In genomic region chr13:83076611-83077010, GRCm38 (mm10) we compare ENCODE assay signal across 22 mouse cellular contexts.
"Had no signal": no experiment of that assay in that cellular context is flagged by ENCODE, and none has a peak within 500 bp of the region (broad histone marks: within the 10 kb centered on the region; RNA-seq: fewer than 3 reads in every experiment).

No protein-coding gene starts in this region.

- H3K27ac ChIP-seq: limb, embryonic 12.5 days; liver, embryonic 12.5 days; liver, embryonic 15.5 days; lung, embryonic 15.5 days; neural tube, embryonic 12.5 days; neural tube, embryonic 15.5 days; stomach, postnatal 0 days had no signal

- H3K9me3 ChIP-seq: limb, embryonic 12.5 days; liver, embryonic 12.5 days; liver, embryonic 15.5 days; lung, embryonic 15.5 days; neural tube, embryonic 12.5 days; neural tube, embryonic 15.5 days had no signal

- H3K36me3 ChIP-seq: limb, embryonic 12.5 days; liver, embryonic 12.5 days; liver, embryonic 15.5 days; lung, embryonic 15.5 days; neural tube, embryonic 12.5 days; neural tube, embryonic 15.5 days had no signal

- H3K4me1 ChIP-seq: limb, embryonic 12.5 days; liver, embryonic 12.5 days; liver, embryonic 15.5 days; lung, embryonic 15.5 days; neural tube, embryonic 12.5 days; neural tube, embryonic 15.5 days had no signal

- H3K9ac ChIP-seq: limb, embryonic 12.5 days; liver, embryonic 12.5 days; liver, embryonic 15.5 days; lung, embryonic 15.5 days; neural tube, embryonic 12.5 days; neural tube, embryonic 15.5 days had no signal

- ATAC-seq: liver, embryonic 12.5 days had no signal

- H3K4me3 ChIP-seq: limb, embryonic 12.5 days; liver, embryonic 12.5 days; liver, embryonic 15.5 days; lung, embryonic 15.5 days; neural tube, embryonic 12.5 days; neural tube, embryonic 15.5 days had no signal

- H3K4me2 ChIP-seq: limb, embryonic 12.5 days; liver, embryonic 12.5 days; liver, embryonic 15.5 days; lung, embryonic 15.5 days; midbrain, embryonic 11.5 days; neural tube, embryonic 12.5 days; neural tube, embryonic 15.5 days had no signal

- H3K27me3 ChIP-seq: limb, embryonic 12.5 days; liver, embryonic 12.5 days; liver, embryonic 15.5 days; lung, embryonic 15.5 days; neural tube, embryonic 12.5 days; neural tube, embryonic 15.5 days had no signal

- DNase-seq: kidney, adult 2 months; kidney, postnatal 14 days; kidney, postnatal 4 days; liver; lung, adult 18-20 months; lung, postnatal 10 days; lung, postnatal 36 days; midbrain, embryonic 14.5 days; right cerebral cortex, adult 18-20 months; right cerebral cortex, postnatal 14 days; right cerebral cortex, postnatal 4 days; thymus, adult 2 months; thymus, postnatal 14 days; thymus, postnatal 4 days had no signal
